Mouse (Mus musculus): ENCODE results near the gene Ect2l.

The Ect2l gene

GRCm38 (mm10) chr10:18081536-18081935 is 129.2 kb downstream of the Ect2l start:
- DNase-seq (ENCODE audit: low spot score in 2 of 2): no peak
